Mouse (Mus musculus) myocyte (in vitro differentiated cells): ENCODE data around the gene Fabp1.

Experiments
- CEBPB ChIP-seq: IDR thresholded peaks from 2 replicates; pipeline ENCODE4 v1.6.1; 2011; ENCODE audit warnings: mild to moderate bottlenecking, moderate library complexity; ENCODE audit not compliant: poor library complexity, insufficient read depth, severe bottlenecking
- MAX ChIP-seq: IDR thresholded peaks from one replicate; pipeline ENCODE4 v1.6.1; 2011; ENCODE audit warnings: low read depth, mild to moderate bottlenecking, control low read depth
- MYOD1 ChIP-seq, 3 experiments: IDR thresholded peaks; one replicate each; pipeline ENCODE4 v1.6.1; 2011; ENCODE audit warnings: control low read depth in 2 of 3, low read depth in 2 of 3, mild to moderate bottlenecking in 2 of 3, moderate library complexity in 1 of 3; ENCODE audit not compliant: insufficient read length in 2 of 3, control insufficient read depth in 1 of 3
- POLR2A ChIP-seq: IDR thresholded peaks from one replicate; pipeline ENCODE4 v1.6.1; 2011; ENCODE audit warnings: low read depth, mild to moderate bottlenecking, control low read depth, moderate library complexity; ENCODE audit not compliant: insufficient read length
- POLR2AphosphoS2 ChIP-seq: IDR thresholded peaks from one replicate; pipeline ENCODE4 v1.6.1; 2011; ENCODE audit warnings: low read depth, control low read depth; ENCODE audit not compliant: insufficient read length
- REST ChIP-seq: IDR thresholded peaks from one replicate; pipeline ENCODE4 v1.6.1; 2011; ENCODE audit warnings: mild to moderate bottlenecking, control low read depth, moderate library complexity; ENCODE audit not compliant: insufficient read depth, insufficient read length
- SRF ChIP-seq: IDR thresholded peaks from one replicate; pipeline ENCODE4 v1.6.1; 2011; ENCODE audit warnings: low read depth; ENCODE audit not compliant: control insufficient read depth, insufficient read length
- TCF12 ChIP-seq: IDR thresholded peaks from one replicate; pipeline ENCODE4 v1.6.1; 2011; ENCODE audit warnings: mild to moderate bottlenecking, control low read depth; ENCODE audit not compliant: poor library complexity, insufficient read depth, severe bottlenecking

DNA sequence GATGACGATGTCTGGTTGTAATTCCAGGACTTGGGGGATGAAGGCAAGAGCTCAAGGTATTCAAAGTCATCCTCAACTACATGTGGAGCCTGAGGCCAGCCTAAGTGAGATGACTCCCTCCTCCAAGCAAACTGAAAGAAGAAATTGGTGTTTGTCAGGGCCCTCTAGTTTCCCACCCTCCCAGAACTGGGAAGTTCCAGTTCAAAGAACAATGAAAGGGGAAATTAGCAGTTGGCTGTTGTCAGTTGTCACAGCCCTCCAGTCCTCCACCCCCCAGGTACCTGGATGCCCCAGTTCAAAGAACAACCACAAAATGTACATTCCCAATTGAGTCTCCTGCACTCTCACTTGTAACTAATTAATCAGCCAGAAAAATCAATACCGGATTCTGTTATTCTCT lies 9.1 kb downstream of the Fabp1 start:
- TF ChIP-seq MAX (no peak), REST (no peak), TCF12 (no peak), MYOD1 (IDR thresholded peaks at IDR 0.05; ENCODE audit: control insufficient read depth in 1 of 3, insufficient read length in 2 of 3, low read depth in 2 of 3) (no peak), POLR2AphosphoS2 (no peak), POLR2A (no peak), CEBPB (no peak), SRF (no peak)
